Mouse (Mus musculus) heart, postnatal 0 days (tissue): ENCODE results near the gene Col11a2.

Source experiments
- CTCF ChIP-seq: IDR thresholded peaks from 2 replicates; pipeline ENCODE4 v1.5.1; 2016; ENCODE audit warnings: antibody characterized with exemption, control low read depth, low read depth
- EP300 ChIP-seq: IDR thresholded peaks from 2 replicates; pipeline ENCODE4 v1.6.1; 2016; ENCODE audit warnings: antibody characterized with exemption, low read depth

GRCm38 (mm10) chr17:34092197-34092875 is 53.1 kb downstream of the Col11a2 start, which contains the start of gene H2-Oa:
- TF ChIP-seq CTCF (no peak), EP300 (no peak)
